In genomic region chr9:72408131-72408586, GRCm38 (mm10) we compare ENCODE assay signal across 8 mouse cellular contexts. TPM values are rescaled to one million over a fixed set of nuclear protein-coding genes. Genes with fewer than 3 reads are reported as not detected.
DNase-seq lines count a peak whose midpoint lies in the region; ATAC-seq and TF ChIP-seq lines count a peak whose summit lies in the region.

No protein-coding gene starts in this region.

- H3K4me3 ChIP-seq in gastrocnemius, adult 2 months = peak overlapping the region; percentile 73
- H3K4me3 ChIP-seq in hindbrain, postnatal 0 days (ENCODE audit: low read length) = peak overlapping the region; percentile 22
- H3K4me3 ChIP-seq in macrophage (ENCODE audit: inconsistent target) = peak overlapping the region; percentile 23; the same call in 1 of the 2 replicates

- 9% methylated on average over 12 of the region's 12 CpGs for WGBS in hindbrain, postnatal 0 days
- 6% methylated on average over 12 of the region's 12 CpGs for WGBS in macrophage (ENCODE audit: missing documents)

- no peaks in the 10 kb centered on the region for H3K9me3 ChIP-seq in hindbrain, postnatal 0 days (ENCODE audit: low read length)

- intact Hi-C loops in gastrocnemius, adult 2 months (cut with DNase I) = loop anchor here (5.0 kb wide), 3 partner anchors 146 to 761 kb away; no protein-coding TSS in a partner anchor

- peak; percentile 84 for ATAC-seq in hindbrain, postnatal 0 days

- peak overlapping the region; percentile 50 for H3K4me2 ChIP-seq in hindbrain, postnatal 0 days (ENCODE audit: low read depth, low read length)

- no peaks in the 10 kb centered on the region for H3K27me3 ChIP-seq in hindbrain, postnatal 0 days (ENCODE audit: insufficient read depth, low read length)

- peak; percentile 87 for DNase-seq in ZHBTc4 (ENCODE audit: low read depth, low spot score)
- DNase-seq in cerebellum, postnatal 4 days (ENCODE audit: low spot score in 2 of 2) = peak; percentile 72 to 88
- peak; percentile 82 for DNase-seq in gastrocnemius, adult 2 months
- DNase-seq in hindbrain, postnatal 0 days (ENCODE audit: low spot score) = peak; percentile 93
- peak; percentile 84 to 87 for DNase-seq in left cerebral cortex, adult 18-20 months (ENCODE audit: low spot score in 2 of 2)
- peak; percentile 73 for DNase-seq in retina, postnatal 7 days (ENCODE audit: low read depth, low spot score)
- peak; percentile 48 to 67 for DNase-seq in urinary bladder, adult 18-20 months (ENCODE audit: low spot score in 2 of 2)

- H3K36me3 ChIP-seq in hindbrain, postnatal 0 days (ENCODE audit: insufficient read depth, low read length) = no peaks in the 10 kb centered on the region
- no peaks in the 10 kb centered on the region for H3K36me3 ChIP-seq in macrophage (ENCODE audit: inconsistent target)

- H3K9ac ChIP-seq in hindbrain, postnatal 0 days (replicated peaks; ENCODE audit: low read length) = no peak overlapping the region

- H3K79me2 ChIP-seq in macrophage (ENCODE audit: inconsistent target) = no peaks in the 10 kb centered on the region

- H3K4me1 ChIP-seq in hindbrain, postnatal 0 days (ENCODE audit: insufficient read depth, low read length) = no peaks in the 10 kb centered on the region

- H3K27ac ChIP-seq in gastrocnemius, adult 2 months = peak overlapping the region; percentile 16; the same call in 1 of the 2 replicates
- H3K27ac ChIP-seq in hindbrain, postnatal 0 days = no peak overlapping the region
- no peak overlapping the region for H3K27ac ChIP-seq in macrophage

- peak; percentile 97 for TF ChIP-seq CTCF in gastrocnemius, adult 2 months (IDR thresholded peaks at IDR 0.05)
- TF ChIP-seq CTCF in hindbrain, postnatal 0 days (IDR thresholded peaks at IDR 0.05; ENCODE audit: low read depth) = peak; percentile 96

RNA-seq across cellular contexts. Expression of gene Mns1, which starts 29.7 kb away (rescaled TPM):
- under 1 TPM; 0.08 TPM for total RNA-seq in gastrocnemius, adult 2 months (2021)
- total RNA-seq in hindbrain, postnatal 0 days (2014; rRNA removed) = 2.8 and 3.0 TPM in 2 replicates
- 8.1 and 9.5 TPM in 2 replicates for polyA plus RNA-seq in hindbrain, postnatal 0 days (2015; fragmentation: Nextera tagmentation; extraction: Ambion mirVana)
- 1 to 10 TPM in 1 of 2 experiments, under 1 TPM in 1; 0.93 to 1.2 TPM for total RNA-seq in left cerebral cortex, adult 18-20 months (2021)
- total RNA-seq in macrophage (2018; cell fraction: chromatin; rRNA removed) = 1 to 10 TPM in 3 of 26 experiments, under 1 TPM in 11, not detected in 12; 0.15 to 3.8 (median 0.50) TPM
- 1 to 10 TPM in 1 of 26 experiments, under 1 TPM in 25; 0.10 to 1.0 (median 0.39) TPM for total RNA-seq in macrophage (2018; cell fraction: cytosol; rRNA removed)
- 1 to 10 TPM in 1 of 26 experiments, under 1 TPM in 13, not detected in 12; 0.06 to 1.6 (median 0.21) TPM for total RNA-seq in macrophage (2018; cell fraction: nucleus; rRNA removed)
- 2.2 to 2.7 TPM in 2 of 3 replicates, not detected in the other for polyA plus RNA-seq in macrophage (2018)

Comparison
In these comparisons a context has a peak if more than half of its experiments do, and no peak if none do; other contexts are left out.
1. H3K4me3 ChIP-seq: peak in every context shown above with its lines; median percentile 73 in gastrocnemius, adult 2 months; 23 in macrophage; 22 in hindbrain, postnatal 0 days.